Mouse (Mus musculus) stomach, embryonic 16.5 days (tissue): ENCODE results near the gene Ppp1r1a. TPM values are rescaled to one million over a fixed set of nuclear protein-coding genes. Genes with fewer than 3 reads are reported as not detected.

Source experiments
- ATAC-seq: fragments of 200-750 bp; cut with Nextera tagmentation; 2 replicates; pipeline ENCODE4 v1.8.0; 2017; ENCODE audit warnings: moderate number of reproducible peaks, moderate TSS enrichment; ENCODE audit not compliant: insufficient read depth, low FRiP score
- H3K27ac ChIP-seq: fragments of 300-500 bp; sonication (generic); 2 replicates; pipeline ENCODE4 v1.5.1; 2014; ENCODE audit warnings: low read length
- H3K27me3 ChIP-seq: fragments of 300-500 bp; sonication (generic); 2 replicates; pipeline ENCODE4 v1.6.1; 2014; ENCODE audit warnings: low read length, control low read depth, mixed read lengths; ENCODE audit not compliant: control insufficient read depth, insufficient read depth
- H3K36me3 ChIP-seq: fragments of 300-500 bp; sonication (generic); 2 replicates; pipeline ENCODE4 v1.6.1; 2014; ENCODE audit warnings: low read length; ENCODE audit not compliant: control insufficient read depth, insufficient read depth
- H3K4me1 ChIP-seq: fragments of 300-500 bp; sonication (generic); 2 replicates; pipeline ENCODE4 v1.6.1; 2014; ENCODE audit warnings: low read length, control low read depth, mixed read lengths; ENCODE audit not compliant: control insufficient read depth, insufficient read depth
- H3K4me2 ChIP-seq: fragments of 300-500 bp; sonication (generic); 2 replicates; pipeline ENCODE4 v1.6.1; 2014; ENCODE audit warnings: low read depth, low read length, mixed read lengths
- H3K4me3 ChIP-seq: fragments of 300-500 bp; sonication (generic); replicated peaks from 2 replicates; pipeline ENCODE4 v1.5.1; 2014; ENCODE audit warnings: mild to moderate bottlenecking, low read length
- H3K9ac ChIP-seq: fragments of 300-500 bp; sonication (generic); 2 replicates; pipeline ENCODE4 v1.6.1; 2014; ENCODE audit warnings: low read length
- H3K9me3 ChIP-seq: fragments of 300-500 bp; sonication (generic); replicated peaks from 2 replicates; pipeline ENCODE4 v1.6.1; 2016; ENCODE audit warnings: low read length, control low read depth; ENCODE audit not compliant: control insufficient read depth
- WGBS: fragments of 180-500 bp; shearing (Covaris S2); extraction: QIAGEN DNeasy Blood & Tissue Kit; methylation state at CpG from one replicate; pipeline ENCODE4 v1.1.7; 2014; 5-methylcytosine and 5-hydroxymethylcytosine counted together
- polyA plus RNA-seq: library from polyadenylated mRNA; unstranded; fragments of >200 nt; fragmentation: Nextera tagmentation; extraction: Ambion mirVana; gene quantifications from 2 replicates; pipeline ENCODE4 v1.2.1, GENCODE M21; 2015

Ppp1r1a gene
- polyA plus RNA-seq, 1 experiment from 2014 or later: 14.0 TPM

DNA sequence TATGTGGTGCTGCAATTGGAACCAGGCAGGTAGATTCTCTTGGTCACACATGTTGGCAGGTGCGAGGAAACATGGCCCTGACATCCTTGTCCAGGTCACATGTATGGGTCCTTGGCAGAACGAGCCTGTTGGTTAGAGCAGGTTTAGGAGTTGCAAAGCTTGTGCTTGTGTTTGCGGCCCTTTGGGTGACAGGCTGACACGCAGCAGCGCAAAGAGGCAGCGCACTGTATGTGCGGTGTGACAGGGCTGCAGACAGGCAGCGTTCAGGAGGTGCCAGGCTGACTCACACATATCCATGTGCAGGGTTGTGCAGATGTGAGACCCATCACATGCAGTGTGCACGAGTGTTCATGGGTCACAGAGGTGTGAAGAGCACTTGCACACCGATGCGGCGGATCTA lies 34.1 kb downstream of the Ppp1r1a start:
- no peak for ATAC-seq

DNA sequence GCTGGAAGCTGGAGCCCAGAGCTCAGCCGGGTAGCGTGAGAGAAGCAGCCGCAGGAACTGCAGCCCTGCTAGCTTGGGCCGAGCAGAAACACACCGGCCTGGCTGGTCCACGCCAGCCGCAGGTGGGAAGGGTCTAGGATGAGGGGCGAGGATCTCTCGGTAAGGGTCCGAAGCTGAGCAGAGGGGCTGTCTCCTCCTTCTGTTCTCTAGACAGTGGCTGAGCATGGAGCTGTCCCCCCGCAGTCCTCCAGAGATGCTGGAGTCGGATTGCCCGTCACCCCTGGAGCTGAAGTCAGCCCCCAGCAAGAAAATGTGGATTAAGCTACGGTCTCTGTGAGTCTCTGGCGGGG lies 34.6 kb downstream of the Ppp1r1a start:
- H3K4me3 ChIP-seq: peak overlapping the region; percentile 61
- peak overlapping the region; percentile 74 for H3K9ac ChIP-seq
- H3K27ac ChIP-seq: no peak overlapping the region
- WGBS: 2% methylated on average over 15 of the region's 15 CpGs
- peaks cover 3% of the 10 kb centered on the region; the same call in 1 of the 2 replicates for H3K27me3 ChIP-seq
- H3K36me3 ChIP-seq: no peaks in the 10 kb centered on the region
- ATAC-seq: peak; percentile 59; the same call in 1 of the 2 replicates
- 0 out of 2 replicates have a peak, but pooled peaks cover 6% of the 10 kb centered on the region for H3K4me1 ChIP-seq
- no peaks in the 10 kb centered on the region for H3K9me3 ChIP-seq
- H3K4me2 ChIP-seq: peak overlapping the region; percentile 97

More for the DNA sequence above, 34.1 kb downstream of the Ppp1r1a start:
- Histone ChIP-seq H3K4me3 (peak overlapping the region; percentile 61), H3K4me2 (peak overlapping the region; percentile 97), H3K27me3 (peaks cover 3% of the 10 kb centered on the region; the same call in 1 of the 2 replicates), H3K9ac (peak overlapping the region; percentile 74; the same call in 1 of the 2 replicates), H3K9me3 (no peaks in the 10 kb centered on the region), H3K27ac (no peak overlapping the region), H3K36me3 (no peaks in the 10 kb centered on the region), H3K4me1 (0 out of 2 replicates have a peak, but pooled peaks cover 6% of the 10 kb centered on the region)
- 51% methylated on average over 12 of the region's 12 CpGs for WGBS

DNA sequence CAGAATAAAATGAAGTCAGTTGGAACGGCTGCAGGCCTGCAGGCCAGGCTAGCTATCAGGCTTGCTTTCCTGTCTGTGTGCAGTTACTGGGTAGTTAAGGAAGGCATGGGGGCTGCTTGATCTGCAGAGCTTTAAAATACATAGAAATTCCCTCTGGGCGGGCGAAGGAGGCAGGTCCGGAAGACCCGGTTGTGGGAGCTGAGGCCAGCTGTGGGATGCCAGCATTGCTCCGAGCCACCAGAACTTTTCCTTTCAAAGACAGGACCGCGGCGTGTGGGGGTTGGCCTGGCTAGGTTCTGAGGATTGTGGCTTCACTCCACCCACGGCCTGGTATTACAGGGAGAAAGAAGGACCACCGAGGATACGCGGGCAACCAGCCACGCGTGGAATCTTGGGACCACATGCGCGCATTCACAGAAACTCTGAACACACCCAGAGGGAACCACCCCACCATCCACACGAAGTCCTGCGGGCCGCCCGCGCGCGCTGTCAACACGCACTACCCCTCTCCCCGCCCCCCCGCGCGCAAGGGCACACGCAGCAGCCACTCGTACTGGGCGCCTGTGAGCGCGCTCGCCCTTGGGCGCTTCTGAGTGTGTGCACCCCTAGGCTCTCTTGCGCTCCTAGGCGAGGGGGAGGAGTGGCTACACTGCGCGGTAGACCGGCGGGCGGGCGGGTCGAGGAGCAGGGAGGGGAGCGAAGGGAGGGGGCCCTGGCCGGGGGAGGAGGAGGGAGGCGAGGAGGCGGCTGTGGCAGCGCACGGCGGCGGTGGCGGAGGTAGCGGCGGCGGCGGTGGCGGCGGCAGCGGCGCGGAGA lies 35.2 kb downstream of the Ppp1r1a start, which contains the start of gene Pde1b:
TSS of gene Pde1b (plus strand) at position 600 of the 816 bp plus-strand sequence.
- Histone ChIP-seq H3K4me2 (peak within 1 kb of the TSS; percentile 97), H3K9ac (peak within 1 kb of the TSS; percentile 74), H3K4me1 (0 out of 2 replicates have a peak, but pooled peaks cover 6% of the 10 kb centered on the region), H3K9me3 (no peaks in the 10 kb centered on the region), H3K36me3 (no peaks in the 10 kb centered on the region), H3K27me3 (peaks cover 3% of the 10 kb centered on the region; the same call in 1 of the 2 replicates), H3K27ac (no peak within 1 kb of the TSS; the same call in 1 of the 2 replicates), H3K4me3 (peak within 1 kb of the TSS; percentile 61)
- WGBS: 1% methylated on average over 56 of the region's 63 CpGs
- ATAC-seq: peak; percentile 93

DNA sequence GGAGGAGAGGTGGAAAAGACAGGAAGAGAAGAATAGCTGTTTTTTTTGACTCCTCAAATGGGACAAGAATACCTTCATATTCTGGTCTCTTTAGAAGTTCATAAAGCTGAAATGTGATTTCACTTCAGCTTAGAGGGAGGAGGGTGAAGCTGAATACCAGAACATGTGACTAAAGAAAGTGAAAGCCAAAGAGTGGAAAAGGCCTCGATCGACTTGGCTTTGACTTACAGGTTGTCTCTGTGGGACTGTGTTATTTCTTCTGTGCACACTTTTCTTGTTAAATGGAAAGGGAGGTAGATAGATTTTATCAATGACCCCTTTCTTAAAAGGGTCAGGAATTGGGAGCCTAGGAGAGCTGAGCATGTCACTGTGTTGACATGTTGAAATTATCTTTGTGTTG lies 36.6 kb downstream of the Ppp1r1a start:
- no peak overlapping the region for H3K4me2 ChIP-seq
- H3K27me3 ChIP-seq: peaks cover 3% of the 10 kb centered on the region; the same call in 1 of the 2 replicates
- no peak overlapping the region for H3K4me3 ChIP-seq
- ATAC-seq: no peak
- H3K9me3 ChIP-seq: no peaks in the 10 kb centered on the region
- no peak overlapping the region for H3K27ac ChIP-seq
- no peaks in the 10 kb centered on the region for H3K36me3 ChIP-seq
- no peak overlapping the region for H3K9ac ChIP-seq
- H3K4me1 ChIP-seq: 0 out of 2 replicates have a peak, but pooled peaks cover 6% of the 10 kb centered on the region
- WGBS: 33% methylated on average over 2 of the region's 2 CpGs

DNA sequence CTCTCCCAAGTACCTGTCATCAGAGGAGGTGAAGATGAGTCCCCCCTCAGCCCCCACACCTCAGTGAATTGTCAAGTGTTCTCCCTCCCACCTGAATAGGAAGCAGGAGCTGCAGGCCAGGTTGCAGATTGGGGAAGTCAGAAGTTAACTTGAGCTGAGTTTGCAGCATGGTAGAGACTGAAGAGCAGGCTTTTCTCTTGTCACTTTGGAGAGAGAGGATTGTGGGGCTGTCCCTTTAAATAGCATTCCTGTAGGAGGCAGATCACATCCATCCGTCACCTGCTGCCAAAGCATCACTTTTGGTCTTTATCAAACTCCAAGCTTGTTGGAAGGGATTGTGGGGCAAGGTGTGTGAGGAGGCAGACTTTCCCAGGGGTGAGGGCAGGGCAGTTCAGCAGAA lies 37.1 kb downstream of the Ppp1r1a start:
- Histone ChIP-seq H3K4me2 (no peak overlapping the region), H3K4me1 (0 out of 2 replicates have a peak, but pooled peaks cover 6% of the 10 kb centered on the region), H3K36me3 (no peaks in the 10 kb centered on the region), H3K9me3 (no peaks in the 10 kb centered on the region), H3K4me3 (no peak overlapping the region), H3K27ac (no peak overlapping the region), H3K27me3 (peaks cover 3% of the 10 kb centered on the region; the same call in 1 of the 2 replicates), H3K9ac (no peak overlapping the region)
- 71% methylated on average over 1 of the region's 1 CpGs for WGBS
- ATAC-seq: no peak

DNA sequence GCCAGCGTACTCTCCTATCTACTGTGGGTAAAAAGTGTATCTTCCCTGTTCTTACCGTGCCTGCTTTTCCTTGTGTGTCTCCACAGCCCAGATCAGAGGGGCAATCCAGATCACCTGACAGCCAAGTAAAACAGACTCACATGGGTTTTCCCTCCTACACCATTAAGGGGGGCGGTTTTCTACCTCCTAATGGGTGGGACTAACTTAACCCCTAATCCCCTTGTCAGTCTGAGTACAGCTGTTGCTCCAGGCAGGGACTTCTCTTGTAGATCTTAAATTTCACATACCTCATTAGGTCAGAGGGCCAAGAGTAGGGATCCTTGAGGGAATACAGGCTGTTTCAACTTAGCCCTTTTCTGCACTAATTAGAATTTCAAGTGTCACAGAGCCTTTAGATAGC lies 39.6 kb downstream of the Ppp1r1a start:
- no peaks in the 10 kb centered on the region for H3K27me3 ChIP-seq
- peaks cover 9% of the 10 kb centered on the region; the same call in 1 of the 2 replicates for H3K4me1 ChIP-seq
- H3K36me3 ChIP-seq: no peaks in the 10 kb centered on the region
- no peak for ATAC-seq
- H3K9me3 ChIP-seq: no peaks in the 10 kb centered on the region
- H3K9ac ChIP-seq: no peak overlapping the region
- H3K4me2 ChIP-seq: no peak overlapping the region
- no peak overlapping the region for H3K4me3 ChIP-seq
- no peak overlapping the region for H3K27ac ChIP-seq
- WGBS: 48% methylated on average over 3 of the region's 3 CpGs

DNA sequence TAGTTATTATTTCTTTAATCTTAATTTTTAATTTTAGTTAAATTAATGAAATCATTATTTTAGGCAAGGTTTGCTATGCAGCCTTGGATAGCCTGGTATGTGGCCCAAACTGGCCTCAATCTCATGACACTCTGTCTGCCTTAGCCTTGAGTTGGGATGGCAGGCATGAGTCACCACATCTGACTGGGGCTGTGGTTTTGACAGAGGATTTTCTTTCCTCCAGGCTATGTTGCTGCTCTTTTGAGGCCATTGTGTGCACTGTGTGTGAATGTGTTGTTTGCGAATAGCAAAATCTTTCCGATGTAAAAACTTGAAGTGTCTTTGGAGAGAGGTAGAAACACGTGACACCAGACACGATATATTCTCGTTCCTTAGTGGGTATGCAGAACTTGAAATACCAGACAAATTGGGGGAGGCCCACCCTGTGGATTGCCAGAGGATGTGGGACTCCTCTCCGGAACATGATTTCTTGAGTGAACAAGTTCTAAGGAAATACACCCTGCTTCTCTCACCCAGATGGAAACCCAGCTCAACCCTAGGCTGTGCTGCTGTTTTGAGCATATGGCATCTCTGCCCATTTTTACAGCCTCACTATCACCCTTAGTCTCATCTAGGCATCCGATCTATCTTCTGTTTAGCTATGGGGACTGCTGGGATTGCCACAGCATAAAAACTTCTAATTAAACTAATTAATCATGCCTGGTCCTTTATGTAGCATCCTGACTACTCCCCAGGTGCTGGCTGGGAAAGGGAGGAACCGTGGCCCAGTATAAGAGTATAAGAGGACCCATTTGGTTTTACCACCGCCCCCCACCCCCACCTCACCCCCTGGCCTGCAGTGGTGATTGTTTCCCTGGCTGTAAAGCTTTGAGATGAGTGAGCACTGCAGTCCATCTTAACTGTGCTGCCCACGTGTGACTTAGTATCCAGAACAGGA lies 41.3 kb downstream of the Ppp1r1a start:
- H3K27me3 ChIP-seq: no peaks in the 10 kb centered on the region
- WGBS: 71% methylated on average over 10 of the region's 10 CpGs

DNA sequence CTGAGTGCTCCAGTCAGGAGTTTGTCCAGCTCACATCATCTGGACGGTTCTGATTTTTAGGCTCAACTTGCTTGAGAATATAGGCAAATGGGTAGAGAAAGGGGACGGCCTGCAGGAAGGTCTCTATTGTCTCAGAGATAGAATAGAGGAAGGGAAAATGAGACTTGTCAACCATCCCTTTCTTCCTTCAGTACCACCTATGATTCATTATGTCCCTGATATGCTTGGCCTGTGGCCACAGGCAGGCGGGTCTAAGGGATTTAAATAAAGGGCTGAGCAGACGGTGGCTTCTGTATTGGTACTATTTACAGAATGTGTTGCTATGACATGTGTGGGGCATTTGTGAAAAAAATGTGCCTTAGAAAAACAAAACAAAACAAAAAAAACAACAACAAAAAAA lies 49.5 kb downstream of the Ppp1r1a start:
- Histone ChIP-seq H3K36me3 (no peaks in the 10 kb centered on the region), H3K27me3 (no peaks in the 10 kb centered on the region), H3K4me2 (no peak overlapping the region), H3K4me3 (no peak overlapping the region), H3K4me1 (peaks cover 13% of the 10 kb centered on the region), H3K27ac (0 out of 2 replicates have a peak overlapping the region, but pooled peaks have one; percentile 6), H3K9ac (no peak overlapping the region), H3K9me3 (no peaks in the 10 kb centered on the region)
- WGBS: 48% methylated on average over 4 of the region's 4 CpGs
- no peak for ATAC-seq

More for the DNA sequence above, 41.3 kb downstream of the Ppp1r1a start:
- Histone ChIP-seq H3K9me3 (no peaks in the 10 kb centered on the region), H3K4me2 (no peak overlapping the region), H3K27ac (no peak overlapping the region), H3K4me3 (no peak overlapping the region), H3K9ac (no peak overlapping the region), H3K36me3 (no peaks in the 10 kb centered on the region), H3K4me1 (peaks cover 9% of the 10 kb centered on the region)
- no peak for ATAC-seq
